Mouse (Mus musculus): Measurements from ENCODE around the gene Fggy. TPM values are rescaled to one million over a fixed set of nuclear protein-coding genes. Genes with fewer than 3 reads are reported as not detected.

The Fggy gene
- polyA plus RNA-seq (2014; fragmentation: Nextera tagmentation; extraction: Ambion mirVana): 8.2 and 9.3 TPM in 2 replicates

DNA sequence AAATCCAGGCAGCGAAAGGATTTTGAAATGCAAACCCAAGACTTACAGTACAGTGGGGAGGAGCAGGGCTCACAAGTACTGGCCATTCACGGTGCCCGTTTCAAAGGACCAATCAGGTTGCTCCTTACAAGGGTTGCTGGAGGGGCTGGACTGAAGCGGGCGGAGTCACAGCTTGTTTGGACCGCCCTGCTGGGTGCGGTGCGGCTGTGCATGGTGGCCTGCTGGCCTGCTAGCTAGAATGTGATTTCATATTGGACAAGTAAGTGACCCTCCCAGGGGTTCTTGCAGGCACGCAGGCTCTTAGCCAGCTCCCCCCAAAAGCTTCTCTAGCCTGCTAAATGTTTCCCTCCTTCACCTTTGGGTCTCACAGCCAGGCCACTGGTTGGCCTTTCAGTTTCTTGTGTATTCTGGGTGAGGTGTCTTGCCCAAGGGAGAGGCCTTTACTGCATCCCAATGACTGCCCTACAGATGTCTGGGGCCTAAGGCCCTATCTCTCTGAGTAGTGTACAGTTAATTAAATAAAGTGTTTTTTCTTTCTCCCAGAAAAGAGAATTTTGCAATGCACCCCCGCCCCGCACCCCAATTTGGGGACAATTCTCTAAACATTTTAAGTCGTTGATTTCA, at the start of gene Fggy:
TSS of gene Fggy (plus strand) at position 175 of the 624 bp plus-strand sequence.
- no peaks in the 10 kb centered on the region for H3K9me3 ChIP-seq (ENCODE audit: control insufficient read depth, low read length)
- H3K4me1 ChIP-seq (ENCODE audit: control insufficient read depth, insufficient read depth, low read length): 0 out of 2 replicates have a peak, but pooled peaks cover 2% of the 10 kb centered on the region
- H3K9ac ChIP-seq (ENCODE audit: low read length): peak within 1 kb of the TSS; percentile 66
- H3K36me3 ChIP-seq (ENCODE audit: control insufficient read depth, insufficient read depth, low read length): no peaks in the 10 kb centered on the region
- ATAC-seq (ENCODE audit: low FRiP score): peak; percentile 100
- peak within 1 kb of the TSS; percentile 53 for H3K4me2 ChIP-seq
- H3K4me3 ChIP-seq (ENCODE audit: low read depth, low read length): peak within 1 kb of the TSS; percentile 31
- peak; percentile 99 for DNase-seq (ENCODE audit: low spot score, missing footprints)
- H3K27ac ChIP-seq (ENCODE audit: low read depth, low read length): no peak within 1 kb of the TSS
- 28% methylated on average over 12 of the region's 12 CpGs for WGBS
- no peaks in the 10 kb centered on the region for H3K27me3 ChIP-seq (ENCODE audit: control insufficient read depth, insufficient read depth, low read length)

DNA sequence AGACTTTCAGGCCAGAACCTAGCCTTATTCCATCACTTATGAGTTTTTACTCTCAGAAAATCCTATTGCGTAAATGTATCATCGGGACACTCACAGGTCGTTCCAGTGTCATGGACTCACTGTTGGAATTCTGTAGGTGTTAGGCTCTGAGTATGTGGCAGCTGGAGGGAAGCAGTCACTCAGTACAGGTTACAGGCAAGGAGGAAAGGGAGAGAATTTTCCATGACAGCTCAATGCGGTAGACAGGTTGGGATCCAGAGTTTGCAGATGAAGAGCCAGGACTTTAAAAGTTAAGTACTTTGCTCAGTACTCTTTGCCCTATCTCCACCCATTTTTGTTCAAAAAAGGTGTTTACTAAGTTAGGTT, 49.4 kb upstream of the Fggy start:
- H3K4me3 ChIP-seq (ENCODE audit: low read depth, low read length): no peak overlapping the region
- 93% methylated on average over 4 of the region's 4 CpGs for WGBS
- H3K9me3 ChIP-seq (ENCODE audit: control insufficient read depth, low read length): no peaks in the 10 kb centered on the region
- H3K27ac ChIP-seq (ENCODE audit: low read depth, low read length): no peak overlapping the region
- H3K27me3 ChIP-seq (ENCODE audit: control insufficient read depth, insufficient read depth, low read length): no peaks in the 10 kb centered on the region
- no peaks in the 10 kb centered on the region for H3K4me1 ChIP-seq (ENCODE audit: control insufficient read depth, insufficient read depth, low read length)
- H3K9ac ChIP-seq (ENCODE audit: low read length): no peak overlapping the region
- ATAC-seq (ENCODE audit: low FRiP score) (no peak), DNase-seq (ENCODE audit: low spot score, missing footprints) (peak; percentile 28)
- no peak overlapping the region for H3K4me2 ChIP-seq
- H3K36me3 ChIP-seq (ENCODE audit: control insufficient read depth, insufficient read depth, low read length): no peaks in the 10 kb centered on the region

DNA sequence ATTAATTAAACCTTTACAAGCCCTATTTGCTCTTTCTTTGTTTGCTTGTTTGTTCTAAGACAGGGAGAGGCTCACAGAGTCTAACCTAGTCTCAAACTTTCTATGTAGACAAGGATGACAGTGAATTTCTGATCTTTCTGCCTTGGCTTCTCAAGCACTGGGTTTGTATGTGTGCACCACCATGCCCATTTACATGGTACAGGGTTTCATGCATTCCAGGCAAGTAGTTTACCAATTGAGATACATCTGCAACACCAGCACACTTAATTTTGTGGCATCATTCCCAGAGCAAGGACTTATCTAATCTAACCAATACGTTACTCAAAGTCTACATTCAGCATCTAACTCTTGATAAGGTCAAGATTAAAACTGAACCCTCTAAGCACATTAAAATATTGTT, 38.9 kb upstream of the Fggy start:
- Histone ChIP-seq H3K4me1 (ENCODE audit: control insufficient read depth, insufficient read depth, low read length) (no peaks in the 10 kb centered on the region), H3K4me2 (no peak overlapping the region), H3K4me3 (ENCODE audit: low read depth, low read length) (no peak overlapping the region), H3K9ac (ENCODE audit: low read length) (no peak overlapping the region), H3K27ac (ENCODE audit: low read depth, low read length) (no peak overlapping the region), H3K27me3 (ENCODE audit: control insufficient read depth, insufficient read depth, low read length) (no peaks in the 10 kb centered on the region), H3K9me3 (ENCODE audit: control insufficient read depth, low read length) (no peaks in the 10 kb centered on the region), H3K36me3 (ENCODE audit: control insufficient read depth, insufficient read depth, low read length) (no peaks in the 10 kb centered on the region)
- DNase-seq (ENCODE audit: low spot score, missing footprints): no peak
- ATAC-seq (ENCODE audit: low FRiP score): no peak
- WGBS: 86% methylated on average over 1 of the region's 1 CpGs

DNA sequence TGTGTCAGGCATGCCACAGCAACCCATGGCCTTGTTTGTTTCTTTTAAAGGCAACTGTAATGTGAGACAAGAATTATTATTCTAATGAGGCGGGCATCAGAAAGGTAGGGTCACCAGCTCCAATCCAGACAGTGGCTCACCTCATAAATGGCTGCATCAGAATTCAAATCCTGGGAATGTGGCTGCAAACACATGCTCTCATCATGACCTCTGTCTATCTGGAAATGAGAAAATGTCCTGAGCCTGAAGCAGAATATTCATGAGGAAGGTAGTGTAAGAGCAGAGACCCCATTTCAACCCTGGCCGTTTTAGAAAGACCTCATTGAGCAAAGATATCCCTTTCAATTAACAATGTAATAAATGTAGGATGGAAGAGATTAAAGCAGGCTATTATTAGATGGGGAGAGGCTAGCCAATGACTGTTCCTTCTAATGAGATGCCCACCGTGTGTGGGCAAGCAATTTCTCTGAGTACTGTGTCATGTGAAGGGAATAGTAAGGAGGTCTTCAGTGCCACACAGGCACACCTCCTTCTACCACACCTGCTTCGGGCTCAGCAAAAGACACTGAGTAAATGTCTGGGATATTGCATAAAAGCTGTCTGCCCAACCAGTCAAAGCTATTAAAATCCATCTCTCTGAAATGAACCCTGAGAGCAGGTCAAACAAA, 37.2 kb upstream of the Fggy start:
- Histone ChIP-seq H3K9ac (ENCODE audit: low read length) (no peak overlapping the region), H3K4me1 (ENCODE audit: control insufficient read depth, insufficient read depth, low read length) (no peaks in the 10 kb centered on the region), H3K27ac (ENCODE audit: low read depth, low read length) (no peak overlapping the region), H3K9me3 (ENCODE audit: control insufficient read depth, low read length) (no peaks in the 10 kb centered on the region), H3K36me3 (ENCODE audit: control insufficient read depth, insufficient read depth, low read length) (no peaks in the 10 kb centered on the region), H3K4me3 (ENCODE audit: low read depth, low read length) (no peak overlapping the region), H3K27me3 (ENCODE audit: control insufficient read depth, insufficient read depth, low read length) (no peaks in the 10 kb centered on the region), H3K4me2 (no peak overlapping the region)
- DNase-seq (ENCODE audit: low spot score, missing footprints) (no peak), ATAC-seq (ENCODE audit: low FRiP score) (peak; percentile 44; the same call in 1 of the 2 replicates)
- WGBS: 69% methylated on average over 4 of the region's 4 CpGs

DNA sequence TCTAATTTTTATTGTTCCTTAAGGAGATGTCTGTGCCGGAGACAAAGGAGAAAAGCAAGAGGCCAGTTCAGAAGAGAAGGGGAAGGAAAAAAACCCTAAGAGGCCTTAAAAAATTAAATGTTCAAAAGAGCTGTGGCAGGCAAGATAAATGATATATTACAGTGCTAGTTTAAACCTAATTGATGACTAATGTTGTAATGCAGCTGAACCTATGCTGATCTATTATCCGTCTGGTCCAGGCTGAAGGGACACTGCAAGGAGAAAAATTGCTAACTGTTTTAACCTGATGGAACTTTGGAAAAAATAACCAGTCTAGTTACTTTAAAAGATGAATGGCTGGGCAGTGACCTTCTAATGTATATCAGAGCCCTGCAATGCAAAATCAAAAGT, 36.7 kb upstream of the Fggy start:
- no peaks in the 10 kb centered on the region for H3K27me3 ChIP-seq (ENCODE audit: control insufficient read depth, insufficient read depth, low read length)
- DNase-seq (ENCODE audit: low spot score, missing footprints) (no peak), ATAC-seq (ENCODE audit: low FRiP score) (no peak)
- WGBS: 77% methylated on average over 2 of the region's 2 CpGs
- no peaks in the 10 kb centered on the region for H3K4me1 ChIP-seq (ENCODE audit: control insufficient read depth, insufficient read depth, low read length)
- H3K9me3 ChIP-seq (ENCODE audit: control insufficient read depth, low read length): no peaks in the 10 kb centered on the region
- H3K4me3 ChIP-seq (ENCODE audit: low read depth, low read length): no peak overlapping the region
- no peak overlapping the region for H3K27ac ChIP-seq (ENCODE audit: low read depth, low read length)
- no peaks in the 10 kb centered on the region for H3K36me3 ChIP-seq (ENCODE audit: control insufficient read depth, insufficient read depth, low read length)
- H3K4me2 ChIP-seq: no peak overlapping the region
- H3K9ac ChIP-seq (ENCODE audit: low read length): no peak overlapping the region

DNA sequence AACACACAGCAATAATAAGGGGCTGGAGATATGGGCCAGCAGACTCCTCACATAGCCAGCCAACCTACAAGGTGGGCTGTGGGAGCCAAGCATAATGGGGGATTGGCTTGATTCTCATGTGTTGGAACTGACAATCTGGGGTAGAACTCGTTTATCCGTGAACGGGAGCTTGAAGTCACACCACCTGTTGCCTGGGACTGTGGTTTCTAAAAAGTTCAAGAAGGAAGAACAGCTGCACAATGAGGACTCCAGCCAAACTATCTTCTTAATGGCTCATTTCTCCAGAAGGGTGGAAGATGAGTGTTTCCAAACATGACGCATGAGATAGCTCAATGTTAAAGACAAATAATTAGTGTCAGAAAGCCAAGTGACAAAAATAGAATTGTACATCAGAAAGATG, 30.7 kb upstream of the Fggy start:
- Histone ChIP-seq H3K9me3 (ENCODE audit: control insufficient read depth, low read length) (no peaks in the 10 kb centered on the region), H3K27me3 (ENCODE audit: control insufficient read depth, insufficient read depth, low read length) (no peaks in the 10 kb centered on the region), H3K4me2 (no peak overlapping the region), H3K9ac (ENCODE audit: low read length) (no peak overlapping the region), H3K4me3 (ENCODE audit: low read depth, low read length) (no peak overlapping the region), H3K27ac (ENCODE audit: low read depth, low read length) (no peak overlapping the region), H3K4me1 (ENCODE audit: control insufficient read depth, insufficient read depth, low read length) (no peaks in the 10 kb centered on the region), H3K36me3 (ENCODE audit: control insufficient read depth, insufficient read depth, low read length) (no peaks in the 10 kb centered on the region)
- WGBS: 91% methylated on average over 4 of the region's 4 CpGs
- ATAC-seq (ENCODE audit: low FRiP score) (no peak), DNase-seq (ENCODE audit: low spot score, missing footprints) (no peak)

DNA sequence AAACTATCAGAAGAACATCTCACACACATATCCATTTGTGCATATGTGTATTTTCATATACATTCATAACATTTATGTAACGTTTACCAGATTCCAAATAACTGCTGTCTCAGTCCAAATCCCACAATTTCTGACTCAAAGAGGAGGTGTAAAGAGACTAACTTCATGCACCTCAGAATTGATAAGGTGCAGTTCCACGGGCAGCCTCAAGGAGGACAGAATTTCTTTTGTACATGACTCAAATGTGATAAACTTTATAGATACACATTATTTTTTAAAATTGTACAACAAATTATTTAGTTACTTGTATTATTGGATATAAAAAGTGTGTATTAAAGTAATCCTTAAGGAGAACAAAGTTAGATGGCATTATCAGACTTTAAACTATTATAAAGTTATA, 26.6 kb upstream of the Fggy start:
- no peaks in the 10 kb centered on the region for H3K27me3 ChIP-seq (ENCODE audit: control insufficient read depth, insufficient read depth, low read length)
- H3K36me3 ChIP-seq (ENCODE audit: control insufficient read depth, insufficient read depth, low read length): no peaks in the 10 kb centered on the region
- DNase-seq (ENCODE audit: low spot score, missing footprints) (no peak), ATAC-seq (ENCODE audit: low FRiP score) (no peak)
- WGBS: 68% methylated on average over 2 of the region's 2 CpGs
- H3K9ac ChIP-seq (ENCODE audit: low read length): no peak overlapping the region
- H3K4me3 ChIP-seq (ENCODE audit: low read depth, low read length): no peak overlapping the region
- no peak overlapping the region for H3K27ac ChIP-seq (ENCODE audit: low read depth, low read length)
- H3K4me1 ChIP-seq (ENCODE audit: control insufficient read depth, insufficient read depth, low read length): no peaks in the 10 kb centered on the region
- no peaks in the 10 kb centered on the region for H3K9me3 ChIP-seq (ENCODE audit: control insufficient read depth, low read length)
- no peak overlapping the region for H3K4me2 ChIP-seq

DNA sequence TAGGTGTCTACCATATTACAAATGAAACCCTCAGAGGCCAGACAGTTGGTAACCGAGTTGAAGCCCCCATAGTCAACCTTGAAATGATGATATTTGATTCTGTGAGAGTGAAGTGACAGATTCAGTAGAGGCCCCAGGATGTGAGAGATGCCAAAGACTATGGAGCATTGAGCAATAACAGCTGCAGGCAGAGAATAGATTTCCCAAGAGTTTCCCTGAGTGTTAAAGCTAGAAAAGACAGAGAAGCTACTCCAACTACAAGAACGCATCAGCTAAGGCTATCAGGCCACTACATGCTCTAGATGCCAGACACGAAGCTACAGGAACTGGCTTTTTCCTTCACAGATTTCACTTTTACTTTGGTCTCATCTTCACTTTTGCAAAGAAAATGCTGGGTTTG, 23.4 kb upstream of the Fggy start:
- Histone ChIP-seq H3K4me3 (ENCODE audit: low read depth, low read length) (no peak overlapping the region), H3K36me3 (ENCODE audit: control insufficient read depth, insufficient read depth, low read length) (no peaks in the 10 kb centered on the region), H3K9me3 (ENCODE audit: control insufficient read depth, low read length) (no peaks in the 10 kb centered on the region), H3K4me2 (no peak overlapping the region), H3K27me3 (ENCODE audit: control insufficient read depth, insufficient read depth, low read length) (no peaks in the 10 kb centered on the region), H3K4me1 (ENCODE audit: control insufficient read depth, insufficient read depth, low read length) (no peaks in the 10 kb centered on the region), H3K27ac (ENCODE audit: low read depth, low read length) (no peak overlapping the region), H3K9ac (ENCODE audit: low read length) (no peak overlapping the region)
- DNase-seq (ENCODE audit: low spot score, missing footprints) (no peak), ATAC-seq (ENCODE audit: low FRiP score) (no peak)
- WGBS: 95% methylated on average over 3 of the region's 3 CpGs

DNA sequence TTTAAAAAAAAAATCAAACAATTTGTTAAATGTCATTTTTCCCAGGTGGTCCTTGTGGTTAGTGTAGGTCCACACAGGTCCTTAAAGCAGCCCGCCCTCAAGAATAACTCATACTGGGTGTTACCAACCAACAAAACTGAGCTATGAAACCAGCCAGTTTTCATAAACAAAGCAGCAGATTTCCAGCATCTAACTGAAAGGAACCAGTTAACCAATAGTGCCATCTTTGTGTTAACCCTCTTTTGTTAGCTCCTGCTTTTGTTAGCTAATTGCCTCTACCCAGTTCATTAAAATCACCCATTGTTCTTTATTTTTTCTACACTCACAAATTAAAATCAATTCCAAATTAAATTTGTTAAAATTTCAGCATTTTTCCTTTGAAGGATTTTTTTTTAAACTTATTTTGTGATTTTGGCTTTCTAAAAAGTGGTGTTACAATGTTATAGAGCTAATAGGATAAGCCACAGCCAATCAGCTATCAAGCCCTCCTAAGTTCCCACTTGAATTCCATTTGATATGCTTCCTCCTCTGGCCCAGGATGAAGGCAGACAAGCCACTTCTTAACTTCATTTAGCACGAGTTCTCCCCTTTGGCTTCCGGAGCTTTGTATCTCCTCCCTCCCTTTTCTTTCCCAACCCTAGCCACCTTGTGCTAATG, 15.8 kb upstream of the Fggy start:
- WGBS: 52% methylated on average over 3 of the region's 3 CpGs
- Histone ChIP-seq H3K36me3 (ENCODE audit: control insufficient read depth, insufficient read depth, low read length) (no peaks in the 10 kb centered on the region), H3K4me3 (ENCODE audit: low read depth, low read length) (no peak overlapping the region), H3K4me2 (no peak overlapping the region), H3K9me3 (ENCODE audit: control insufficient read depth, low read length) (no peaks in the 10 kb centered on the region), H3K27ac (ENCODE audit: low read depth, low read length) (no peak overlapping the region), H3K4me1 (ENCODE audit: control insufficient read depth, insufficient read depth, low read length) (no peaks in the 10 kb centered on the region), H3K9ac (ENCODE audit: low read length) (no peak overlapping the region), H3K27me3 (ENCODE audit: control insufficient read depth, insufficient read depth, low read length) (no peaks in the 10 kb centered on the region)
- ATAC-seq (ENCODE audit: low FRiP score) (no peak), DNase-seq (ENCODE audit: low spot score, missing footprints) (no peak)
